Mouse (Mus musculus): ENCODE measurements at regions not wholly inside any gene's neighbourhood (a gene's known extent, or its start where the extent isn't known, plus 50 kb on each side); places are given as distances from the start of the nearest gene placed in this dataset.

DNA sequence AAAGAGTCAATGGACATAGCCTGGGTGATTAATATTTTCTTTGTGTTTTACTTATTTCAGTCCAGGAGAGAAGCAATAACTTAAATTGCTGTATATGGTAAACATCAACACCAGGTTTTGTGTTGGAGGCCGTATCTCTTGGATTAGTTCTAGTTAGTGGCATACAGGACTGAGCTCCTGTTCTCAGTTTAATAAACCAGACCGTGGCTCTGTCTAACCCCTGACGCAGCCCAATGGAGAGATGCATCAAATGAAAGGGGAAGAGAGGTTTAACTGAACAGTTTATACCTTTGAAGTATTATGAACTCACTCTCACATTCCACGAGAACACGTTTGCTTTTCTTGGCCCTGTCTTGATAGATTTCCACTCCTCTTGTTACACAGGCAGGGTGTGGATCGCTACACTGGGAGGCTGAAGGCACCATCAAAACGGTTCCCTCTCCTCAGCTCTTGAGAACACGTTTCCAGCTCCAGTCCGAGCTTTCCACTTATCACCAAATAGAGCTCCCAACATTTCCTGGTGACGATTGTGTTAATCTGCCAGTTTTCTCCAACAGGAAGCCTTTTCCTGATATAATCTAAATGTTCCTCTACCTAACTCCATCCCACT lies 54.0 kb upstream of the Cerkl start:
- WGBS = 73% methylated on average over 10 of the region's 10 CpGs

DNA sequence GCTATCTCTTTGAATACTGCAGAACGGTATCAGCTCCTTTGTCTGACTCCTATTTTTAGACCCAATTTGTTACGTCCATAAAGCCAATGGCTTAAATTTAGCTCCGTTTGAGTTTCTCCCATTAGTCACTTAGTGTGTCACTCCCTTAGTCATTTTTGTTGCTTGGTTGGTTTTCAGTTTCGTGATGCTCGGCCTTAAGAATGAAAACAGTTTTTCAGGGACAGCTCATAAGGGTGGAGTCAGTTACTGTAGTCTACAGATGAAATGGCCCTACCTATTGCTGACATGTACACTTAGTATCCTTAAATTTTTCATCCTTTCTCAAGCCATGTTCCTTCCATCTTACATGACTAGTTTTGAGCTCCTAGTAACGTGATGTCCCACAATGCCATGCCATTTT lies 54.5 kb upstream of the Cerkl start:
- no peak for ATAC-seq (ENCODE audit: insufficient number of reproducible peaks, low FRiP score, low TSS enrichment, low read depth)
- H3K9me3 ChIP-seq (replicated peaks) = no peaks in the 10 kb centered on the region
- H3K27me3 ChIP-seq = no peaks in the 10 kb centered on the region
- no peak overlapping the region for H3K9ac ChIP-seq
- no peaks in the 10 kb centered on the region for H3K4me1 ChIP-seq
- H3K4me2 ChIP-seq (replicated peaks) = no peak overlapping the region
- no peaks in the 10 kb centered on the region for H3K36me3 ChIP-seq
- H3K27ac ChIP-seq (replicated peaks) = no peak overlapping the region
- WGBS = 76% methylated on average over 6 of the region's 6 CpGs
- no peak overlapping the region for H3K4me3 ChIP-seq (replicated peaks)

More for the DNA sequence above, 54.0 kb upstream of the Cerkl start:
- Histone ChIP-seq H3K27ac (replicated peaks) (no peak overlapping the region), H3K27me3 (no peaks in the 10 kb centered on the region), H3K9me3 (replicated peaks) (no peaks in the 10 kb centered on the region), H3K4me3 (replicated peaks) (no peak overlapping the region), H3K4me1 (no peaks in the 10 kb centered on the region), H3K9ac (no peak overlapping the region), H3K36me3 (no peaks in the 10 kb centered on the region), H3K4me2 (replicated peaks) (no peak overlapping the region)
- no peak for ATAC-seq (ENCODE audit: insufficient number of reproducible peaks, low FRiP score, low TSS enrichment, low read depth)

DNA sequence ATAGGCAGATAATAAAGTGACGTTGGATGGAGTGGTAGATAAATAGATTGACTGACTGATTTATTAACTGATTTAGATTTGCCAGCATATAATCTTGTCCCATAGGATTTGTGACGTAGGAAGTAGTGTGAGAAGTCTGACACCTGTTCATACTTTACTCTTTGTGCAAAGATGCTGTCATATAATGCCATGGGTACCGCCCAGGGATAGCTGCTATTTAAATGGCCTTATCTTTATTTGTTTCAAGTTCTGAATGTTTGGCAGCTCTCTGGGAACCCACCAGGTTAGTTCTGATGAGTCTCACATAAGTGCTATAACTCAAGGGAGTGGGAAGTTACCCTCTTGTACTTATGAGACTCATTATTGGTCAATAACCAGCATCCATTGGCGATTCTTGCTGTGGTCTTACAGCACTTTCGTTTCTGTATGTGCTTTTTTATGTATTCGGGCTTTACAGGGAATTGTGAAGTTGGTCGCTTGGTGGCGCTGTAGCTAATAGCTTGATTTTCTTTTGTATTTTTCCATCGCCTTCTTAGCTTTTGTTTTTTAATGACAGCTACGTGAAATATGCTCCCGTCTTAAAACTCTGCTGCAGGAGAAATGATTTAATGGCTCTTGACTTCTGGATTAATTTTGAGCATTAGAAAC lies 55.2 kb upstream of the Cerkl start:
- 23% methylated on average over 11 of the region's 11 CpGs for WGBS
- Histone ChIP-seq H3K9ac (no peak overlapping the region), H3K27me3 (no peaks in the 10 kb centered on the region), H3K36me3 (no peaks in the 10 kb centered on the region), H3K27ac (replicated peaks) (no peak overlapping the region), H3K9me3 (replicated peaks) (no peaks in the 10 kb centered on the region), H3K4me3 (replicated peaks) (no peak overlapping the region), H3K4me1 (no peaks in the 10 kb centered on the region), H3K4me2 (replicated peaks) (0 out of 2 replicates have a peak overlapping the region, but pooled peaks have one; percentile 21)
- no peak for ATAC-seq (ENCODE audit: insufficient number of reproducible peaks, low FRiP score, low TSS enrichment, low read depth)

DNA sequence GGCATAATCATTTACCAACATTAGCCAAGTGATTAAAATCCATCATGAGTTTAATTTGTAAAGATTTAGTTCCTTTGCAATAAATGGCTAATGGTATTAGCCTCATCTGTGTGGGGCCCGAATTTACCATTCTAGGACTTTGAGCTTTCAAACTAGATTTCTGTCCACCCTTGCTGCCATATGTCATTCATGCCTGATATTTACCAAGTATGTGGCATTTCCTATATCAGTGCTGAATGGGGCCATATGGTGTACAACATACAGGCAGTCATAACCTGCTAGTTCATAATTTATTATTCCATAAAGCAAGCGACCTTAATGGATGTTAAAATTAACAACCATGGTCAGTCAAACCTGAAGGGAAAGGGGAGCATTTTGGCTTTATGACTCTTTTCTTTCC lies 55.8 kb upstream of the Cerkl start:
- WGBS = 66% methylated on average over 2 of the region's 2 CpGs
- Histone ChIP-seq H3K4me3 (replicated peaks) (no peak overlapping the region), H3K9me3 (replicated peaks) (no peaks in the 10 kb centered on the region), H3K27me3 (no peaks in the 10 kb centered on the region), H3K36me3 (no peaks in the 10 kb centered on the region), H3K4me1 (no peaks in the 10 kb centered on the region), H3K27ac (replicated peaks) (no peak overlapping the region), H3K9ac (no peak overlapping the region), H3K4me2 (replicated peaks) (0 out of 2 replicates have a peak overlapping the region, but pooled peaks have one; percentile 21)
- no peak for ATAC-seq (ENCODE audit: insufficient number of reproducible peaks, low FRiP score, low TSS enrichment, low read depth)

DNA sequence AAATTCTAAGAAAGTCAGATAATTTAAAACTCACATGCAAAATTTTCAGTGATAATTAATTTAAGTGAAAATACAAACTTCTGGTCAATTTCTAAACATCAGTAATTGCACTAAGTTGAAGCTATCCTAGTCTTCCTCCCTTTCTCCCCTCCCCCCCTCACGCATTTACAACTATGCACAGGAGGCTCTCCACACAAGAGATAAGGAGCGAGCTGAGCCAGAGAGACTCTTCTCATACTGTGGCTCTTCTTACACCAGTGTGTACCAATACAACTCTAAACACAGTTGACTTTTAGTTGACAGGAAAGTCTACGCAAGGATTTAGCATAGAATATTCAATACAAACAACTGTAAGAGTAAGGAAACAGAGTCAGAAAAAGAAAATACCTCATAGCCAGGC lies 57.1 kb upstream of the Cerkl start:
- WGBS = 76% methylated on average over 3 of the region's 3 CpGs
- no peak for ATAC-seq (ENCODE audit: insufficient number of reproducible peaks, low FRiP score, low TSS enrichment, low read depth)

DNA sequence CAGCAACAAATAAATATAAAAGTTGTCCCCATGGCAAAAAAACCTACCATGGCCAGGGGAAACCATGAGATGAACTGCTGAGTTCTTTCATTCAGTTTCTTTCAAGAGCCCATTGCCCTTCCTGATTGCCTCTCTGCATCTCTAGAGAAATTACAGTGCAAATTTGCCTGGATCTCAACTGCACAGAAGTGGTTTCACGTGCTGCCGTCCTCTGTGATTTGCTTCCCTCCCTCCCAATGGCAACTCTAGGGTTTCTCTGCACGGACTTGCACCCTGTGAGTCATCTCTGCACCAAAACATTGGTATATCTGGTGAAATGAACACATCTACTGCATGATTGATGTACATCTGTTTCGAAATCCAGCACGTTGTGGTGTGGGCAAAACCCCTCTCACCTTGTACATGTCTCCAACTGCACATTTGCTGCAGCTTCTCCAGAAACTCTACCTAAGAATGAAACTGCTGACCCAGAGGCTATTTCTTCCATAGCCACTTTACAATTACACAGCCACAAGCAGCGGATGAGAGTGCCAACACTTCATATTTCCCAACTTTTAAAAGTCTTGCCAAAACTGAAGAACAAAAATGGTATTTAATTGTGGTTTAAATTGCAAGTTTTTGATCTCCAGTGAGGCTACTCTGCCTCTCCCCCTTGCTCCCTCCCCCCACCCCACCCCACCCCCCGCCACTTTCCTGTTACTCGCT lies 61.6 kb upstream of the Cerkl start:
- H3K9me3 ChIP-seq (replicated peaks) = no peaks in the 10 kb centered on the region
- H3K4me1 ChIP-seq = 0 out of 2 replicates have a peak, but pooled peaks cover 3% of the 10 kb centered on the region
- 57% methylated on average over 8 of the region's 8 CpGs for WGBS
- H3K27me3 ChIP-seq = no peaks in the 10 kb centered on the region
- no peak overlapping the region for H3K4me3 ChIP-seq (replicated peaks)
- H3K4me2 ChIP-seq (replicated peaks) = no peak overlapping the region
- no peak overlapping the region for H3K9ac ChIP-seq
- no peak for ATAC-seq (ENCODE audit: insufficient number of reproducible peaks, low FRiP score, low TSS enrichment, low read depth)
- H3K27ac ChIP-seq (replicated peaks) = no peak overlapping the region
- H3K36me3 ChIP-seq = no peaks in the 10 kb centered on the region

More for the DNA sequence above, 57.1 kb upstream of the Cerkl start:
- Histone ChIP-seq H3K9me3 (replicated peaks) (no peaks in the 10 kb centered on the region), H3K27me3 (no peaks in the 10 kb centered on the region), H3K9ac (no peak overlapping the region), H3K36me3 (no peaks in the 10 kb centered on the region), H3K4me1 (0 out of 2 replicates have a peak, but pooled peaks cover 3% of the 10 kb centered on the region), H3K4me2 (replicated peaks) (no peak overlapping the region), H3K27ac (replicated peaks) (no peak overlapping the region), H3K4me3 (replicated peaks) (no peak overlapping the region)

DNA sequence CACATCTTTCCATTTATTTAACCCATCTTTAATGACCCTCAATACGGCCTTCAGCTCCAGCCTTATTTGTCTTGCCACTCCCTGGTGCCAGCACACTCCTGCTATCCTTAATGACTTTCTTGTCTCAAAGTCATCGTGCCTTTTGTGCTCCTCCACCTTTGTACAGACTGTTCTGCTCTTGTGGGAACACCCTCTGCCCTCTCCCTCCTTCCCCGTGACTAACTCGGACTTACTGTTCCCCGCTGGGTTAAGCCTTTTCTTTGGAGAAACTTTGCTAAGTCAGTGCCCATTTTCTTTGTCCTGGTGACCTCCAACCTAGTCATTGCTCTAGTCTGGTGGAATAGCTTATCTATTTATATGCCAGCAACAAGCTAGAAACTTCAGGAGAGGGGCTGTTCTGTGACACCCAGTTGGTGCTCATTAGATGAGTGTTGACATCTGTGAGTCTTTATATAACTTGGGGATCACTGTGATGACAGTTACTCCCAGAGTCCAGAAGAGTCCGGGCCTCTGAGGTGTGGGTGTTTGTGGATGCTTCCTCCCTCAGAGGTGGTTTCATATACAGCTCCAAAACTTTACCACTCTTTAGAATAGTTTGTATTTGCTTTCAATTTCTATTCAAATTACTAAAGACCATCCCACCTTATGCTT lies 63.3 kb upstream of the Cerkl start:
- Histone ChIP-seq H3K4me2 (replicated peaks) (no peak overlapping the region), H3K4me1 (0 out of 2 replicates have a peak, but pooled peaks cover 3% of the 10 kb centered on the region), H3K27me3 (no peaks in the 10 kb centered on the region), H3K9ac (no peak overlapping the region), H3K27ac (replicated peaks) (no peak overlapping the region), H3K36me3 (no peaks in the 10 kb centered on the region), H3K9me3 (replicated peaks) (no peaks in the 10 kb centered on the region), H3K4me3 (replicated peaks) (no peak overlapping the region)
- ATAC-seq (ENCODE audit: insufficient number of reproducible peaks, low FRiP score, low TSS enrichment, low read depth) = no peak
- 59% methylated on average over 6 of the region's 6 CpGs for WGBS

DNA sequence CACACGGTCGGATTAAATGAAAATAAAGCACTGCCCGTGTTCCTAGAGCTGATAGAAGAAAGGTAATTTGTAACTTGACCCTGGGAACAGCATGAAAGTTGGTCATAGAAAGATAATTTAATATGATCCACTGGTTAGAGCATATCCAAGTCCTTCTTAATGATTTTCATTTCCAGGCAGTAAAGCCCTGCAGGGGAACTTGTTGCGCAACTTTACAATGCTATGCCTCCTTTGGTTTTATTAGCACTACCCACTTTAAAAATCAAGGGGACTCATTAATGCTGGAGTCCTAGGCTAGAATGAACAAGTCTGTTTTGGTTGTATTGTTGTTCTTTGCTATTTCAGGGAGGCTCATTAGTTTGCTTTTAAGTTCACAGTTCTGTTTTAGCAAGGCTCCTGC lies 66.9 kb upstream of the Cerkl start:
- Histone ChIP-seq H3K27ac (replicated peaks) (no peak overlapping the region), H3K9me3 (replicated peaks) (no peaks in the 10 kb centered on the region), H3K4me1 (0 out of 2 replicates have a peak, but pooled peaks cover 4% of the 10 kb centered on the region), H3K36me3 (no peaks in the 10 kb centered on the region), H3K27me3 (no peaks in the 10 kb centered on the region), H3K4me3 (replicated peaks) (no peak overlapping the region), H3K9ac (no peak overlapping the region), H3K4me2 (replicated peaks) (no peak overlapping the region)
- 67% methylated on average over 4 of the region's 4 CpGs for WGBS
- no peak for ATAC-seq (ENCODE audit: insufficient number of reproducible peaks, low FRiP score, low TSS enrichment, low read depth)

DNA sequence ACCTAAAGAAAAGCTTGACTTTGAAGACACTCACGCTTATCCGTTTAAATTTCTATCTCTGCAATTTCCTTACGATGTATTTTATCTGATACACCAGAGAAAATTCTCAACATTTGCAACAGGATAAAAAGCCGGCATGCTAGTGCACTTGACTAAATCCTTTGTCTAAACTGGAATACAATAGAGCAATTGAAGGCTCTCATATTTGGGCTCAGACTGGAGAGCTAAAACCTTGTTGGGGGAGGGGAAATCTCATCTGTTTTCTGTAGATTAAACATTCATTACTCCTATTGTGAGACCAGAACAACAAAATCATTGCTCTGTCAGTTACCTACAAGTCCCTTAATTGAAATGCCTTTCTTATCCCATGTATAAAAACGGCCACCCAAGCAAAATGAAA lies 70.9 kb upstream of the Cerkl start:
- no peak for ATAC-seq (ENCODE audit: insufficient number of reproducible peaks, low FRiP score, low TSS enrichment, low read depth)
- Histone ChIP-seq H3K9me3 (replicated peaks) (no peaks in the 10 kb centered on the region), H3K27ac (replicated peaks) (no peak overlapping the region), H3K4me1 (0 out of 2 replicates have a peak, but pooled peaks cover 11% of the 10 kb centered on the region), H3K4me3 (replicated peaks) (no peak overlapping the region), H3K27me3 (no peaks in the 10 kb centered on the region), H3K36me3 (no peaks in the 10 kb centered on the region), H3K4me2 (replicated peaks) (no peak overlapping the region), H3K9ac (no peak overlapping the region)
- WGBS = 29% methylated on average over 5 of the region's 5 CpGs

DNA sequence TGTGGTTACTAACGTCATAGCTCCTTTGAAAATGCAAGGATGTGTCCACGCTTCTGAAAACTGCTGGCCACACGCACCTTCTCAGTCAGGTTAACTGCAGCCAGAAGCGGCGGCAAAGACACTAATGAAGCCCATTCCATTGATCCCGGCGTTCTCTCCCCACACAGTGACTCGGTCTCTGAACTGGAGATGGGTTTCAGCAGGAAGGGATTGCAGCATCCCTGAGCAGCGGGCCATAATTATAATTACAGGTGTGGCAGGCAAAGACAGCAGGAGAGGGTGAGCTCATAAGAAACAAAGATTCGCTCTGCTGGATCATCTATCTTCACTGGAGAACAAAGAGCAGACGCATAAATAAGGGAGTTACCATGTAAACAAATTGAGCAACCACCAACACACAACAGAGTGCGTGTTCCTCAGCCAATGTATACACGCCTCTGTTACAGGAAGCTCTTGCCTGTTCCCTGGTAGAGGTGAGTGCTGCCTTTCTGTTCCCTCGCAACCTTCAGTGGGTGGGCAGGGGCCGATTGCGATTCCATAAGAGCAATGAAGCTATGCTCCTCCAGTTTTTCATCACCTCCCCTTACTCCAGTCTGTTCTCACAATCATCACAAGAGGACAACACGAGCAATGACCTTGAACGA lies 71.9 kb upstream of the Cerkl start:
- Histone ChIP-seq H3K9me3 (replicated peaks) (no peaks in the 10 kb centered on the region), H3K9ac (no peak overlapping the region), H3K4me2 (replicated peaks) (no peak overlapping the region), H3K4me1 (0 out of 2 replicates have a peak, but pooled peaks cover 11% of the 10 kb centered on the region), H3K4me3 (replicated peaks) (no peak overlapping the region), H3K27me3 (no peaks in the 10 kb centered on the region), H3K27ac (replicated peaks) (no peak overlapping the region; the same call in 1 of the 2 replicates), H3K36me3 (no peaks in the 10 kb centered on the region)
- no peak for ATAC-seq (ENCODE audit: insufficient number of reproducible peaks, low FRiP score, low TSS enrichment, low read depth)
- 57% methylated on average over 18 of the region's 18 CpGs for WGBS

DNA sequence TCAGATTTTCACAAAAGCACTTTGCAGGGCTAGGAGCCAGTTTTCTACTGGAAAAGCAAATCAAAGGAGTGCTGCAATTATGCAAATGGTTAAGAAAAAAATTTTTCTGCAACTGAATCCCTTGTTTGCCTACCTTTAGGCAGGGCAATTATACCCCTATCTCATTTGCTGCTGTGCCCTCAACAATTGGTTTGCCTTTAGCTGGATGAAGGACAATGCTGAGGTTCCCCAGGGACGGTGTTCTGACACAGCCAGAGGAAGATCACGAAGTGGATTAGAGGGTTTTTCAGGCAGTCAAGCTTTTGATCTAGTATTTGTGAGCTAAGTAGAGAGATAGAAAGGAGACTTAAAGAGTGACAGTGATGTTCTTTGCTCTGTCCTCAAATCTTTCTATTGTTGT lies 72.6 kb upstream of the Cerkl start:
- H3K4me1 ChIP-seq = 0 out of 2 replicates have a peak, but pooled peaks cover 11% of the 10 kb centered on the region
- H3K4me3 ChIP-seq (replicated peaks) = no peak overlapping the region
- H3K9me3 ChIP-seq (replicated peaks) = no peaks in the 10 kb centered on the region
- ATAC-seq (ENCODE audit: insufficient number of reproducible peaks, low FRiP score, low TSS enrichment, low read depth) = no peak
- H3K4me2 ChIP-seq (replicated peaks) = no peak overlapping the region
- no peaks in the 10 kb centered on the region for H3K27me3 ChIP-seq
- H3K36me3 ChIP-seq = no peaks in the 10 kb centered on the region
- no peak overlapping the region for H3K27ac ChIP-seq (replicated peaks)
- H3K9ac ChIP-seq = no peak overlapping the region
- WGBS = 22% methylated on average over 2 of the region's 2 CpGs

All from embryonic facial prominence, embryonic 15.5 days (tissue).